Mouse (Mus musculus): Measurements from ENCODE around the gene Kif13a. TPM values are rescaled to one million over a fixed set of nuclear protein-coding genes. Genes with fewer than 3 reads are reported as not detected.

The Kif13a gene
- polyA plus RNA-seq, 1 experiment from 2014 or later, result 30.6 TPM

DNA sequence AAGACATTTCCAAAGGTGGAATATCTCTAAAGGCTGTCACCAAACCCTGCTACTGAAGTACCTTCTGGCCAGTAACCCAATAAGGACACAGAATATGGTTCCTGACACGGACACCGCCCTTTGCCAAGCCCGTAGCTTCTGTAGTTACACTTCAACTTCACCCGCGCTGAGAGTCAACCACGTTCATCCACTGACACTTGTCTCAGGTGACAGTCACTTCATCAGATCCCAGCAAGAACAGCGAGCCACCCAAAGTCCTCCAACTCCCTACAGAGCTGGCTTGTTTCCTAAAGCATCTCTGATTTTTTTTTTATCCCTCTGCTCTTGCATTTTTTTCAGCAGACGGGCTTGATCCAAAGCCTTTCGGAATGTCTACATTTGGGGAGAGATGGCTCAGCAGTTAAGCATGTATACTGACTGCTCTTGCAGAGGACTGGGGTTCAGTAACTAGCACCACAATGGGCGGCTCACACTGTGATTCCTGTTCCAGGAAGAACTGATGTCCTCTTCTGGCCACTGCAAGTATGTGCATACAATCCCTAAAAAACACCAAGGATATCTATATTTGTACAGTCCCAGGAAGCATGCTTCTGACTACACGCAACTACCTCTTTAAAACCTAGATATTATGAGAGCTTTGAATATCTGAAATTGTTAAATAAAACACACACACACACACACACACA is 28.7 kb downstream of the Kif13a start:
- H3K9me3 ChIP-seq, result no peaks in the 10 kb centered on the region
- no peaks in the 10 kb centered on the region for H3K36me3 ChIP-seq
- no peak for ATAC-seq (ENCODE audit: borderline replicate concordance, extremely low read depth, low FRiP score, low TSS enrichment)
- no peak overlapping the region for H3K9ac ChIP-seq
- H3K27me3 ChIP-seq, result no peaks in the 10 kb centered on the region
- no peak overlapping the region for H3K4me2 ChIP-seq
- no peak overlapping the region for H3K27ac ChIP-seq
- WGBS, result 84% methylated on average over 11 of the region's 11 CpGs
- H3K4me1 ChIP-seq, result peaks cover 10% of the 10 kb centered on the region; the same call in 1 of the 2 replicates
- no peak overlapping the region for H3K4me3 ChIP-seq

DNA sequence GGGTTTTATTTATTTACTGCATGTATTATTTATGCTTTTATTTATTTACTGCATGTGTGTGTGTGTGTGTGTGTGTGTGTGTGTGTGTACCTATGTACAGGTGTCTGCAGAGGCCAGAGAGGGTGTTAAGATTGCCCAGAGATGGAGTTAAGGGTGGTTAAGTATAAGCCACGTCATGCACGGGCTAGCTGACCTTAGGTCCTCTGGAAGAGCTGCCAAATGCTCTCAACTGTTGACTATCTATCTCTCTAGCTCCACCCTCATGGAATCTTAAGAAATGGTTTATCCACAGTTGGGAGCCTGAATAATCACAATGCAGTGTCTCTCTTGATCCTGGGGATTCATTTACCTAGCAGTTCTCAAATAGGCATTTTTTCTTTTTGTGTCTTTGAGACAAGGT is 30.8 kb downstream of the Kif13a start:
- WGBS, result 40% methylated on average over 2 of the region's 2 CpGs
- Histone ChIP-seq H3K9me3 (no peaks in the 10 kb centered on the region), H3K4me3 (no peak overlapping the region), H3K4me1 (peaks cover 6% of the 10 kb centered on the region; the same call in 1 of the 2 replicates), H3K36me3 (no peaks in the 10 kb centered on the region), H3K27me3 (no peaks in the 10 kb centered on the region), H3K4me2 (no peak overlapping the region), H3K27ac (no peak overlapping the region), H3K9ac (no peak overlapping the region)
- no peak for ATAC-seq (ENCODE audit: borderline replicate concordance, extremely low read depth, low FRiP score, low TSS enrichment)

DNA sequence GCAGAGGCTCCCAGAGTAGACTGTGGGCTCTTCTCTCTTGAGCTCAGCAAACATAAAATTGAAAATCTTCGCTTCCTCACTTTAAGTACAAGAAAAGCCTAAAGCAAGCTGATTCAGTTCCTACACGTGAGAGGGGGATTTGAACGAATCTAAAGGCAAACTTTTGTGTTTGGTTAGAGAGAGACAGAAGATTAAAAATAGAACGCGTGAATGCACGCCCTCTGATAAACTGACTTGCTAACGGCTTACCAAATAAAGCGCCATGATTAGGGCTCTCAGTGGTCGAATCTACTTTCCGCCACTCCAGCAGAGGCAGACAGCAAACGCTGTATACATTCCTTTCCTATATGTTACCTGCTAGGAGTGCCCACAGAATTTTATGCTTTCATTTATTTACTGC is 31.3 kb downstream of the Kif13a start:
- no peak for ATAC-seq (ENCODE audit: borderline replicate concordance, extremely low read depth, low FRiP score, low TSS enrichment)
- WGBS, result 53% methylated on average over 11 of the region's 11 CpGs
- peaks cover 4% of the 10 kb centered on the region; the same call in 1 of the 2 replicates for H3K4me1 ChIP-seq
- H3K9me3 ChIP-seq, result no peaks in the 10 kb centered on the region
- no peaks in the 10 kb centered on the region for H3K36me3 ChIP-seq
- H3K9ac ChIP-seq, result no peak overlapping the region
- no peak overlapping the region for H3K4me3 ChIP-seq
- H3K27me3 ChIP-seq, result no peaks in the 10 kb centered on the region
- no peak overlapping the region for H3K27ac ChIP-seq
- H3K4me2 ChIP-seq, result no peak overlapping the region

DNA sequence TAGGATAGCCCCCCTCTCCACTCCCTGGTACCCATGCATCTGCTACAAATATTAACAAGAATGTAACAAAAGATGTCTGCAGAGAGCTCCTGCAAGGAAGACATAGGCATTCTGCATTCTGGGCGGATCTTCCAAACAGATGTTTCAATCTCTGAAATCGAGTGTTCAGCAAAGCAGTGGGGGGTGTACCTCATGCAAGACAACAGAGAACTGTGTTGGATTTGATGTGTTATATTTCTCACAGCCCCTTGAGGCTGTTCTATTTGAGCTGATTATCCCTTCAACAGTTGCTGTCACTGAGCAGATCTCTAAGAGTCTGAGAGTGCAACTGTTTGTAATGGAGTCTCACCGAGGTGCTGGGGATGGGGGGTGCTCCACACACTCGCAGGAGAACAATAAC is 37.3 kb downstream of the Kif13a start:
- no peak for ATAC-seq (ENCODE audit: borderline replicate concordance, extremely low read depth, low FRiP score, low TSS enrichment)
- H3K4me2 ChIP-seq, result no peak overlapping the region
- H3K4me1 ChIP-seq, result peaks cover 41% of the 10 kb centered on the region
- no peak overlapping the region for H3K4me3 ChIP-seq
- H3K27me3 ChIP-seq, result no peaks in the 10 kb centered on the region
- WGBS, result 54% methylated on average over 4 of the region's 4 CpGs
- H3K9ac ChIP-seq, result no peak overlapping the region
- H3K9me3 ChIP-seq, result no peaks in the 10 kb centered on the region
- no peaks in the 10 kb centered on the region for H3K36me3 ChIP-seq
- H3K27ac ChIP-seq, result no peak overlapping the region

DNA sequence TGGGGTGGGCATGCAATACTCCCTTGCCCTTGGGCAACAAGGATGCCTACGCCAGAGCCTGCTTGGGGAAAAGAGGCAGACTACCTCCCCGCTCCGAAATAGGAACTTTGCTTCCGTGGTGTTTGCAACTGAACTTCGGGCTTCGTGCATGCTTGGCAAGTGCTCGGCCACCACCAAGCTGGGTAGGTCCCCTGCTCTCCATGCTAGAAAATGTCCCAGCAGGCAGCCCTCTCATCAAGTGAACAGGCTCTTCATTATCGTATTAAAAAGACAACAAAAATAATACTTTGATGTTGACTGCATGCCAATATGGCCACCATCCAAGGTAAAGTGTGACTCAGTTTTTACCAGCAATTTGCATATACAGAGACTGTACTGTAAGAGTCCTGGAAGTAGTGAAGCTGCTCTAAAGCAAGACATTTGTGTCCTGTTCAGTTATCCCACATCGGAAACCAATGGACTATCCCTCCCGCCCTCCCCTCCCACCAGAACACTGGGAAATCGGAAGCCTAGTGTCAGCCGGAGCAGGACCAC is 41.5 kb downstream of the Kif13a start:
- H3K4me1 ChIP-seq, result peaks cover 71% of the 10 kb centered on the region
- no peak overlapping the region for H3K27ac ChIP-seq
- H3K9me3 ChIP-seq, result no peaks in the 10 kb centered on the region
- no peaks in the 10 kb centered on the region for H3K27me3 ChIP-seq
- ATAC-seq (ENCODE audit: borderline replicate concordance, extremely low read depth, low FRiP score, low TSS enrichment), result 0 out of 2 replicates have a peak, but pooled peaks have one; percentile 12
- no peak overlapping the region for H3K4me3 ChIP-seq
- no peaks in the 10 kb centered on the region for H3K36me3 ChIP-seq
- H3K9ac ChIP-seq, result no peak overlapping the region
- 65% methylated on average over 12 of the region's 12 CpGs for WGBS
- no peak overlapping the region for H3K4me2 ChIP-seq

DNA sequence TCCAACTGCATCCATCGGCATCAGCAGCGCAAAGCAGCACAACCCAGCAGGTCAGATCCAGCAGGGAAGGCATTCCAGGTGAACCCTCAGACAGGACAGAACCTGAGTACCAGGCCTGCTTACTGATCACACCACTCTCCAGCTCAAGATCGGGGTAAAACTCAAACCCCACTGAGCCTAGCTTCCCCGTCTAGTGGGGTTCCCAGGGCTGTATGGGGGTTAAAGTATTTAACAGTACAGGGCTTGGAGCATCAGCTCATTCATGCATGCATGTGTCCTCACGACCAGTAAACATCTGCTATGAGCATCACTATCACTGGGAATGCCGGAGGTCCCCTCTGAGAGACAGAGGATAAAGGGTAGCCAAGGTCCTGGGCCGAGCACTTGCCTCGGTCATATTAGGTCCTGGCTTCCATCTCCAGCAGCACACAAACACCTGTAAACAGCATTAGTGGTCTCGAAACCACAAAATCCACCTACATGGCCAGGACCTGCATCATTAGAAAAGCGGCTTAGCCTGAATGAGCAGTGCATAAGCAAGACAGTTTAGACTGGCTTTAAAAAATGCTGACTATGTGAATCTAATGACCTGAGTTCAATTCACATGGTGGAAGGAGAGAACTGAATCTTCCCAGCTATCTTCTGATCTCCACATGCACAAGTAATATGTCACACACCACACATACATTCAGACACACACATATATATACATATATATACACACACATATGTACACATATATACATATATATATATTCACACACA is 43.0 kb downstream of the Kif13a start:
- no peak overlapping the region for H3K4me2 ChIP-seq
- ATAC-seq (ENCODE audit: borderline replicate concordance, extremely low read depth, low FRiP score, low TSS enrichment), result no peak
- no peak overlapping the region for H3K4me3 ChIP-seq
- no peaks in the 10 kb centered on the region for H3K36me3 ChIP-seq
- peaks cover 65% of the 10 kb centered on the region for H3K4me1 ChIP-seq
- H3K27ac ChIP-seq, result no peak overlapping the region
- H3K9me3 ChIP-seq, result no peaks in the 10 kb centered on the region
- 87% methylated on average over 10 of the region's 10 CpGs for WGBS
- no peaks in the 10 kb centered on the region for H3K27me3 ChIP-seq
- H3K9ac ChIP-seq, result no peak overlapping the region

DNA sequence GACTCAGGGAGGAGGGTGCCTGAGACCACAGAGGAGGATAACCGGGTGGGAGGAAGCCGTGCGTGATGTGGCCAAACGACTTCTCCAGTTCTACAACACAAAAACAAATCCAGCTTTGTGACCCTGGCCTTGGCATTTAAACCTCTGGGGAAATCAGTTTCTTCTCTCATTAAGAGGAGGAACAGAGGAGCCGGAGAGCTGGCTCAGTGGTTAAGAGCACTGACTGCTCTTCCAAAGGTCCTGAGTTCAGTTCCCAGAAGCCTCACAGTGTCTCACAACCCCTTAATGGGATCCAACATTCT is 44.0 kb downstream of the Kif13a start:
- H3K9me3 ChIP-seq, result no peaks in the 10 kb centered on the region
- peak overlapping the region; percentile 62 for H3K27ac ChIP-seq
- ATAC-seq (ENCODE audit: borderline replicate concordance, extremely low read depth, low FRiP score, low TSS enrichment), result no peak
- H3K27me3 ChIP-seq, result no peaks in the 10 kb centered on the region
- H3K4me1 ChIP-seq, result peaks cover 56% of the 10 kb centered on the region
- H3K4me2 ChIP-seq, result no peak overlapping the region
- H3K9ac ChIP-seq, result no peak overlapping the region
- 39% methylated on average over 5 of the region's 5 CpGs for WGBS
- no peak overlapping the region for H3K4me3 ChIP-seq
- H3K36me3 ChIP-seq, result no peaks in the 10 kb centered on the region

DNA sequence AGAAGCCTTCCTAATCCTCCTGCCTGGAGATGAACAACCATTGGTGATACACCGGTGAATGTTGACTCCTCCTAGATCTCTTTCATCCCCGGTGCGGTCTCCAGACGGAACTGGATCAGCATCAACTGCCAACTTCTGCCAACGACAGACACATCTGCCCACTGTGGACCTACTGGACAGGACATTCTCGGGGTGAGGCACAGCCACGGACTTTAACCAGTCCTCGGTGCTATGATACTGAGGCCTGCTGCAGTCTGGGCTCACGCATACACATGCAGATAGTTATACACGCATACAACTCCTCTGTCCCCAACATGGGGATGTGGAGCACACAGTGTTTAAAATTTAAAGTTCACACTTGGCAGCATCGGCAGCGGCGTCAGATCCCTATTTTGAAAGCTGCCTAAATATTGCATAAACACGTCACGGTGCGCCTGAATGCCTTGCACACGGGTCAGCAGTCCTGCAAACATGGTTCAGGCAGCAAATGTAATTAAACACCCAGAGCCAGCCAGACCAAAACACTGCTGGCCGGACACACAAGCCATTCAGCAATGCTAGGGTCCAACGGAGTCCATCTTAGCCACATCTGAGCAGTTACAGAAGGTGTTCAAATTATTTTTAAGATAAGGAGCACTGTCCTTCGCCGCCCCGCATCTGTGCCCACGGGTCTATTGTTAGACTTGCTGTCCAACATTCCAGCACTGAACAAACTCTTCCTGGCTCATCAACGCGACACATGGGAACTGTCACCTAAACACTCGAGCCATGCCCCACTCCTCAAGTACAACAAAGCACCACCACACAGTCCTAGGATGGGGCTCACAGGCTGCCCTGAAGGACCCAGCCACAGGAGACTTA is 44.5 kb downstream of the Kif13a start:
- Histone ChIP-seq H3K4me2 (no peak overlapping the region), H3K9me3 (no peaks in the 10 kb centered on the region), H3K27ac (peak overlapping the region; percentile 62), H3K4me3 (no peak overlapping the region), H3K36me3 (no peaks in the 10 kb centered on the region), H3K27me3 (no peaks in the 10 kb centered on the region), H3K9ac (no peak overlapping the region), H3K4me1 (peaks cover 56% of the 10 kb centered on the region)
- 45% methylated on average over 26 of the region's 26 CpGs for WGBS
- ATAC-seq (ENCODE audit: borderline replicate concordance, extremely low read depth, low FRiP score, low TSS enrichment), result peak; percentile 41; the same call in 1 of the 2 replicates

DNA sequence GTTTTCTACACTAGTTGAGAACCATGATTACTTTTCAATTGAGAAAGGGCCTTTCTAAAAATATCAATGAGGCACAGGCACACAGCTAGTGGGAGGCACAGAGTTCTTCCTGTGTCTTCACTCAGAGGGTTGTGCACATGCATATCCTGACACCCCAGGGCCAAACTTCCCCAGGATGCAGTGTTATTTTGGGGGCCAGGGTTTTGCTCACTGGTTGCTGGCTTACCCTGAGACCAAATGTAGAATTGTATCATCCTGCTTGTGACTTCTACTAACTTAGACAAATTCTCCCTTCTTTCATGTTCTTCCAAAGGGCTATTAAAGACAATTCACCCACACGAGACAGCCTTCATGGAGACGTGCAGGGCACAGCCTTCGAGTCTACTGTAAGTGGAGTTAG is 45.7 kb downstream of the Kif13a start:
- H3K36me3 ChIP-seq, result no peaks in the 10 kb centered on the region
- no peak overlapping the region for H3K9ac ChIP-seq
- WGBS, result 65% methylated on average over 3 of the region's 3 CpGs
- peak overlapping the region; percentile 70 for H3K27ac ChIP-seq
- no peak for ATAC-seq (ENCODE audit: borderline replicate concordance, extremely low read depth, low FRiP score, low TSS enrichment)
- no peak overlapping the region for H3K4me2 ChIP-seq
- no peaks in the 10 kb centered on the region for H3K9me3 ChIP-seq
- peaks cover 51% of the 10 kb centered on the region for H3K4me1 ChIP-seq
- H3K4me3 ChIP-seq, result no peak overlapping the region
- H3K27me3 ChIP-seq, result no peaks in the 10 kb centered on the region

DNA sequence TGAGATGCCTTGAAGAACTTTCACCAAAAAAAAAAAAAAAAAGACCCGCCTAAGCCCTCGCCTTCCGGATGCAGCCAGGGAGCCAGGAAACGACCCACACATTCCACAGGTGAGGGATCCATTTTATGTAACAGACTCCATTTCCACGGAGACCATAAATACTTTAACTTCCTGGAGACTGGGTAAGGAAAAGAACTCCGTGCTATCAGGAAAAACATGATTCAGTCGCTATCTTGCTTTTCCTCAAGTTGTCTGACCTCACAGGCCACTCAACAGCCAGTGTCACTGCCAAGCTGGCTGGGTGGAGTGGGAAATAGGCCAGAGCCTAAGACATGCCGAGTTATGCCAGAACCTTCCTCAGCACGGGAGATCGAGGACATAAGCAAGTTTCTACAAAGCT is 46.3 kb downstream of the Kif13a start:
- Histone ChIP-seq H3K4me1 (peaks cover 45% of the 10 kb centered on the region), H3K4me3 (no peak overlapping the region), H3K27me3 (no peaks in the 10 kb centered on the region), H3K36me3 (no peaks in the 10 kb centered on the region), H3K9ac (no peak overlapping the region), H3K27ac (peak overlapping the region; percentile 70), H3K4me2 (no peak overlapping the region), H3K9me3 (no peaks in the 10 kb centered on the region)
- WGBS, result 20% methylated on average over 10 of the region's 10 CpGs
- no peak for ATAC-seq (ENCODE audit: borderline replicate concordance, extremely low read depth, low FRiP score, low TSS enrichment)

DNA sequence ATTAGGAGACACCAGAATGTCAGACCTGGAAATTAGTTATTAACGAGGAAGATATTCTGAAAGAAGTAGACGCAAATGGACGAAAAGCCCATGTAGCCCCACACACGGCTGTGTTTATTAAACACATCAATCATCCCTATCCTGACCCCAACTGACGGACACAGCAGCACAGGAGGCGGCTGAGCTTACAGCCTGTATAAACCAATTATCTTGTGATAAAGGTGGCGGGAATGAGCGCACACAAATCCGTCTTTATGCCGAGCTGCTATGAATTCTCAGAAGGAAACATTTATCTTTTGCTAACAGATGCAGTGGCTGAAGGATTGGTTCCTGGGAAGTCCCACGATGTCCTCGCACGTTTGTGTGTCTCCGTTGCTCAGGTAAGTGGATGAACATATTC is 48.9 kb downstream of the Kif13a start:
- no peak overlapping the region for H3K4me2 ChIP-seq
- ATAC-seq (ENCODE audit: borderline replicate concordance, extremely low read depth, low FRiP score, low TSS enrichment), result no peak
- no peaks in the 10 kb centered on the region for H3K36me3 ChIP-seq
- H3K4me3 ChIP-seq, result no peak overlapping the region
- WGBS, result 47% methylated on average over 14 of the region's 14 CpGs
- no peak overlapping the region for H3K27ac ChIP-seq
- H3K9me3 ChIP-seq, result no peaks in the 10 kb centered on the region
- peaks cover 54% of the 10 kb centered on the region for H3K4me1 ChIP-seq
- no peaks in the 10 kb centered on the region for H3K27me3 ChIP-seq
- H3K9ac ChIP-seq, result no peak overlapping the region
